Mouse (Mus musculus): ENCODE results near the gene Olfr71.

Gene Olfr71

GRCm38 (mm10) chr4:43713652-43714219 lies 3.7 kb upstream of the Olfr71 start:
- no peak for DNase-seq (ENCODE audit: low spot score)

GRCm38 (mm10) chr4:43711821-43712220 lies 1.8 kb upstream of the Olfr71 start:
- DNase-seq (ENCODE audit: low spot score) = peak; percentile 87

- DNase-seq (ENCODE audit: low spot score) = no peak
Observed at GRCm38 (mm10) chr4:43705991-43706390, 4.1 kb downstream of the Olfr71 start.

GRCm38 (mm10) chr4:43703851-43704250 lies 6.2 kb downstream of the Olfr71 start:
- no peak for DNase-seq (ENCODE audit: low spot score)

GRCm38 (mm10) chr4:43703439-43703838 lies 6.6 kb downstream of the Olfr71 start:
- no peak for DNase-seq (ENCODE audit: low spot score)

- DNase-seq (ENCODE audit: low spot score) = no peak
Observed at GRCm38 (mm10) chr4:43700707-43701106, 9.3 kb downstream of the Olfr71 start, which contains the start of gene Olfr70. TSS of gene Olfr70 (minus strand) at chr4:43700807.

- DNase-seq (ENCODE audit: low spot score) = no peak
Observed at GRCm38 (mm10) chr4:43696561-43696960, 13.5 kb downstream of the Olfr71 start.

- no peak for DNase-seq (ENCODE audit: low spot score)
Observed at GRCm38 (mm10) chr4:43695249-43695671, 14.8 kb downstream of the Olfr71 start.

- no peak for DNase-seq (ENCODE audit: low spot score)
Observed at GRCm38 (mm10) chr4:43694439-43695248, 15.4 kb downstream of the Olfr71 start.

- no peak for DNase-seq (ENCODE audit: low spot score)
Observed at GRCm38 (mm10) chr4:43693806-43694241, 16.2 kb downstream of the Olfr71 start.

GRCm38 (mm10) chr4:43691026-43691425 lies 19.0 kb downstream of the Olfr71 start:
- DNase-seq (ENCODE audit: low spot score) = no peak

GRCm38 (mm10) chr4:43690021-43690420 lies 20.0 kb downstream of the Olfr71 start:
- no peak for DNase-seq (ENCODE audit: low spot score)

GRCm38 (mm10) chr4:43679416-43680043 lies 30.5 kb downstream of the Olfr71 start:
- no peak for DNase-seq (ENCODE audit: low spot score)

- no peak for DNase-seq (ENCODE audit: low spot score)
Observed at GRCm38 (mm10) chr4:43678541-43678940, 31.5 kb downstream of the Olfr71 start.

GRCm38 (mm10) chr4:43675608-43676007 lies 34.4 kb downstream of the Olfr71 start:
- DNase-seq (ENCODE audit: low spot score) = no peak

- DNase-seq (ENCODE audit: low spot score) = no peak
Observed at GRCm38 (mm10) chr4:43674974-43675373, 35.1 kb downstream of the Olfr71 start.

- no peak for DNase-seq (ENCODE audit: low spot score)
Observed at GRCm38 (mm10) chr4:43673703-43674102, 36.4 kb downstream of the Olfr71 start.

GRCm38 (mm10) chr4:43672070-43672469 lies 38.0 kb downstream of the Olfr71 start:
- DNase-seq (ENCODE audit: low spot score) = peak; percentile 91

GRCm38 (mm10) chr4:43669428-43669794 lies 40.6 kb downstream of the Olfr71 start:
- peak; percentile 49 for DNase-seq (ENCODE audit: low spot score)

- peak; percentile 89 for DNase-seq (ENCODE audit: low spot score)
Observed at GRCm38 (mm10) chr4:43668782-43669427, 41.1 kb downstream of the Olfr71 start, which contains the start of the genes Tmem8b and Fam221b. TSS of gene Tmem8b (plus strand) at chr4:43668971. TSS of gene Fam221b (minus strand) at chr4:43669145.

- DNase-seq (ENCODE audit: low spot score) = no peak
Observed at GRCm38 (mm10) chr4:43666412-43666811, 43.6 kb downstream of the Olfr71 start.

GRCm38 (mm10) chr4:43657146-43657545 lies 52.9 kb downstream of the Olfr71 start:
- DNase-seq (ENCODE audit: low spot score) = no peak

Data from layer of hippocampus, adult 11-12 months (tissue).